7 mouse cellular contexts compared by ENCODE assay signal in the genomic region with DNA sequence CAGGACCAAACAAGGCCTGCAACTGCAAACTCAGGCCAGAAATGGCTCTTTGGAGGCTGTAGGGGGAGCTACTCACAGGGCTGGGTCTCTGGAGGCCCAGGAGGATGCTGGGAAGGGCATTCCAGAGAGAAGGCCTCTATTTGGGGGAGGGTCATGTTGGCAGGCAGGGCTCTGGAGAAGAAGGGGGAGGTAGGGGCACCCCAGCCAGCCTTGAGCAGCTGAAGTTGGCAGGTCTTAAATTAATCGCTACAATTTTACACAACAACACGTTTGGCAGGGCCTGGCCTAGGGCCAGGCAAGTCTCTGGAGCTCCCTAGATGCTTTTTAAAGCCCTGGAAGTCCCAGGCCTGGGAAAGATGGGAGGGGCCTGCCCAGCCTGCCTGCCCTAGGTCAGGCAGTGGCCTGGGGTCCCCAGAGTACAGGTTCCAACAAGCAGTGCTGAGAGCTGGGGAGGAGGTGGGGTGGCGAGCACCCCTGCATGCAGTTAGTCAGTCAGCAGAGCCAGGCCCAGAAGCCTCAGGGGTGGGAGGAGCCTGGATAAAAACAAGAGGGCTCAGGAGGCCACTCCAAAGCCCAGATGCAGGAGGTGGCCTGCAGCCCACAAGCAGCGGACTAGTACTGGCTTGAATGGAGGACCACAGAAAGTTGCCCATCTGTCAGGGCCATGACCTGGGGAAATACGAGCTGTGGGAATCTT. TPM values are rescaled to one million over a fixed set of nuclear protein-coding genes. Genes with fewer than 3 reads are reported as not detected.
DNase-seq lines count a peak whose midpoint lies in the region; ATAC-seq lines count a peak whose summit lies in the region.

No protein-coding gene starts in this region.

- peak overlapping the region; percentile 24; the same call in 1 of the 2 replicates for H3K4me2 ChIP-seq in forebrain, embryonic 13.5 days
- no peak overlapping the region for H3K4me2 ChIP-seq in hindbrain, embryonic 12.5 days (replicated peaks)
- peak overlapping the region; percentile 27 for H3K4me2 ChIP-seq in limb, embryonic 13.5 days (replicated peaks)

- H3K27me3 ChIP-seq in forebrain, embryonic 13.5 days, result no peaks in the 10 kb centered on the region
- no peaks in the 10 kb centered on the region for H3K27me3 ChIP-seq in hindbrain, embryonic 12.5 days
- H3K27me3 ChIP-seq in limb, embryonic 13.5 days, result no peaks in the 10 kb centered on the region

- DNase-seq in ES-CJ7 (ENCODE audit: low read depth, low spot score) (peak; percentile 44), ZHBTc4 (ENCODE audit: low read depth, low spot score) (peak; percentile 53), liver (no peak)
- peak; percentile 73 for DNase-seq in ovary, adult 18-20 months (ENCODE audit: low spot score)

- ATAC-seq in forebrain, embryonic 13.5 days, result peak; percentile 78
- peak; percentile 73 for ATAC-seq in hindbrain, embryonic 12.5 days (ENCODE audit: low FRiP score)
- ATAC-seq in limb, embryonic 13.5 days (ENCODE audit: low FRiP score, low read depth), result peak; percentile 80

- H3K4me3 ChIP-seq in forebrain, embryonic 13.5 days, result no peak overlapping the region
- H3K4me3 ChIP-seq in hindbrain, embryonic 12.5 days, result no peak overlapping the region
- H3K4me3 ChIP-seq in limb, embryonic 13.5 days, result no peak overlapping the region

- peak overlapping the region; percentile 16; the same call in 1 of the 2 replicates for H3K9ac ChIP-seq in forebrain, embryonic 13.5 days
- peak overlapping the region; percentile 32 for H3K9ac ChIP-seq in hindbrain, embryonic 12.5 days
- H3K9ac ChIP-seq in limb, embryonic 13.5 days, result peak overlapping the region; percentile 14; the same call in 1 of the 2 replicates

- 9% methylated on average over 5 of the region's 5 CpGs for WGBS in forebrain, embryonic 13.5 days
- WGBS in hindbrain, embryonic 12.5 days, result 26% methylated on average over 5 of the region's 5 CpGs
- 8% methylated on average over 5 of the region's 5 CpGs for WGBS in limb, embryonic 13.5 days

- peak overlapping the region; percentile 76 for H3K27ac ChIP-seq in forebrain, embryonic 13.5 days
- peak overlapping the region; percentile 62 for H3K27ac ChIP-seq in hindbrain, embryonic 12.5 days
- peak overlapping the region; percentile 91 for H3K27ac ChIP-seq in limb, embryonic 13.5 days

- peaks cover 88% of the 10 kb centered on the region for H3K36me3 ChIP-seq in forebrain, embryonic 13.5 days (ENCODE audit: poor library complexity, severe bottlenecking)
- peaks cover 84% of the 10 kb centered on the region for H3K36me3 ChIP-seq in hindbrain, embryonic 12.5 days
- H3K36me3 ChIP-seq in limb, embryonic 13.5 days, result peaks cover 93% of the 10 kb centered on the region

- H3K4me1 ChIP-seq in forebrain, embryonic 13.5 days, result peaks cover 75% of the 10 kb centered on the region
- H3K4me1 ChIP-seq in hindbrain, embryonic 12.5 days, result peaks cover 75% of the 10 kb centered on the region
- H3K4me1 ChIP-seq in limb, embryonic 13.5 days, result peaks cover 59% of the 10 kb centered on the region

- no peaks in the 10 kb centered on the region for H3K9me3 ChIP-seq in forebrain, embryonic 13.5 days (replicated peaks)
- H3K9me3 ChIP-seq in hindbrain, embryonic 12.5 days (replicated peaks), result no peaks in the 10 kb centered on the region
- no peaks in the 10 kb centered on the region for H3K9me3 ChIP-seq in limb, embryonic 13.5 days

RNA-seq across cellular contexts. Expression of a gene that starts 10.8 kb away (rescaled TPM):
- polyA plus RNA-seq in forebrain, embryonic 13.5 days (2015; fragmentation: Nextera tagmentation; extraction: Ambion mirVana), result 34.8 and 37.4 TPM in 2 replicates
- polyA plus RNA-seq in hindbrain, embryonic 12.5 days (2016; fragmentation: Nextera tagmentation; extraction: Ambion mirVana), result 62.8 and 65.2 TPM in 2 replicates
- 29.6 and 29.8 TPM in 2 replicates for polyA plus RNA-seq in limb, embryonic 13.5 days (2015; fragmentation: Nextera tagmentation; extraction: Ambion mirVana)
